Mouse (Mus musculus): ENCODE measurements at regions not wholly inside any gene's neighbourhood (a gene's known extent, or its start where the extent isn't known, plus 50 kb on each side); places are given as distances from the start of the nearest gene placed in this dataset.
"Not testable (repeated sequence)": the region's sequence is repeated elsewhere in the genome, so short reads cannot be mapped to it uniquely, and the experiment has no call there.

DNA sequence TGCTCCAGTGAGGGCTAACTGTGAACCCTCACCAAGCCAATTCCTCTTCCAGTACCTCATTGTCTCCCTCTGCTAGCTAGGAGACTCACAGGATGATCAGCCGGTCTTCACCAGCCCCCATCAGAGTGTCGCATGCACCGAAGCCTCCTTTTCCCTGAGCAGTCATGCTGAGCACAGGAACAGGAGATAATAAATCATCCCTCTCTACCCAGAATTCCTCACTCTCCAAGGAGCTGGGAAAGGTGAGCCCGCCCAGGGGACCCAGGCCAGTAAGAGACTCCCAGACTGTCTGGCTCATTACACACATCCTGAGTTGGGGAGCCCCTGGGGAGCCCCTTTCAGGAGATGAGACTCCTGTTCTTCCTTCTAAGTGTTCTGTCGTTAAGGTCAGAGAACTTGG is 171.7 kb downstream of the Cartpt start:
- DNase-seq = no peak

DNA sequence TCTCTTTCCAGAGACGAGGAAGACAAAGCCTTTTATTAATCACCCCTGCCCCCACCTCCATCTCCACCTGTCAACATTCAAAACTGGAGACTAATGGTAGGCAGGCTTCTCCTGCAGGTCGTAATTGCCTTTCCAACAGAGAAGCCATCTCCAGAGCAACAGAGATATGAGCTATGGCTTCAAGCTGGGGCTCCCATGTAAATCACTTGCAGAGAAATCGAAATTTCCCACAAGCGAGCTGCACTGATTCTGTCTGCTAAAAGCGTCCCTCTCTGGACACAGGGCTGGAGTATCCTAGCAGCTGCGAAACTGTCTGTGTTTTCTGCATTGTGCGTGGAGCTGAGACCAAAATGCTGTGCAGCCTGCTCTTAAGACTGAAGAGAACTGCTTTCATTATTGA is 176.6 kb downstream of the Cartpt start:
- DNase-seq = no peak

- no peak for DNase-seq
Observed at GRCm38 (mm10) chr13:99723237-99723981, 177.5 kb downstream of the Cartpt start.

GRCm38 (mm10) chr13:99720566-99720965 is 180.3 kb downstream of the Cartpt start:
- no peak for DNase-seq

GRCm38 (mm10) chr13:99696559-99696890 is 180.2 kb upstream of the Map1b start:
- DNase-seq = no peak

GRCm38 (mm10) chr13:99695874-99696558 is 179.7 kb upstream of the Map1b start:
- DNase-seq = no peak

- no peak for DNase-seq
Observed at GRCm38 (mm10) chr13:99679934-99680333, 163.6 kb upstream of the Map1b start.

- DNase-seq = peak in 1 of 2 experiments; percentile 15
Observed at GRCm38 (mm10) chr13:99679430-99679829, 163.1 kb upstream of the Map1b start.

GRCm38 (mm10) chr13:99676393-99676792 is 160.1 kb upstream of the Map1b start:
- DNase-seq = peak; percentile 23 to 24

DNA sequence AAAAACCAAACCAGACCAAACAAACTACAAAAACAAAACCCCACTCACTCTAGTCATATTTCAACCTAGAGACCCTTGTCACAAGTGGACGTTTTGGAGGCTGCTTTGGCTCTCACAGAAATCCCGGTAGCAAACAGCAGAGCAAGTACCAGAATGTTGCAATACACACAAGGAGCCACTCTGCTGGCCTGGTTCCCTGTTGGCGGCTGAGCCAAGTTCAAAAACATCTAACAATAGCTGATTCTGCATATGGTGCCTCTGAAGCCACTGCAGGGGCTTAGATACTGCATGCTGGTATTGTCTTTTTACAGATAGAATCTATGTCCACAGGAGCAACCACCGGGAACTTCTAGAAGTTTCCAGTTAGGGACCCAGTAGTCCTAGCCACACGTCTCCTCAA is 159.6 kb upstream of the Map1b start:
- peak; percentile 78 to 85 for DNase-seq

DNA sequence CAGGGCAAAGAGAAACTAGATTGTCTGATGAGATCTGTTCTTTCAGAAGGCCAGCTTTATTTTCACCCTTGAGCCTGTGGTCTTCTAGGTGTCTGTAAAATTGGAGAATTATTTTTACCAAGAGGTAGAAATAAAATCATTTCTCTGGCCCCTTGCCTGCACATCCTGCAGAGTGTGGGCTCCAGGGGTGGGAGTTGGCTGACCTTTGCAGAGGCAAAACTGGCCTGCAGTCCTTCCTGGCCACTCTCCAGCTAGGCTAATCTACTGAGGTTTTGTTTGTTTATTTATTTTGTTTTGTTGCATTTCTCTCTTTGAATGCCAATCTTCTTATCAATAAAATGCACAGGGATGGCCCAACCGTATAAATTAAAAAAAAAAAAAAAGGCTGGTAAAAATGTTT is 156.4 kb upstream of the Map1b start:
- peak; percentile 26 to 66 for DNase-seq

DNA sequence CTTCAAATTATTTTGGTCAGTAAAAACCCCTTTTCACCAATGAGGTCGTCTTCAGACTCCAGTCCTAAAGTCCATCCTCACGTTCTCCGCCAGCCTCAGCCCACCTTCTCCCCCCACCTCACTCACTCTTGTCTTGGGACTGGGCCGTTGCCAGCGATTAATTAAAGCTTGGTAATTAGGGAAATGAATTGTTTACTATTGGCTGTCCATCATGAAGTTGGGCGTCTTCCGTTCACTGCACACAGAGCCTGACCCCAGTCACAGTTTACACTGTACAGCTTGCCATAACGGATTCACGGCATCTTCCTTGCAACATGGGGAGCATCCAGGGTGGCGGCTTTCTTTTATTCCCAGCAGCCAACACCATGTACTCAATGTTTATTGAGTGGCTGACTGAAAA is 155.4 kb upstream of the Map1b start:
- DNase-seq = no peak

GRCm38 (mm10) chr13:99669987-99670534 is 153.7 kb upstream of the Map1b start:
- no peak for DNase-seq

GRCm38 (mm10) chr13:99668613-99669012 is 152.3 kb upstream of the Map1b start:
- DNase-seq = no peak

DNA sequence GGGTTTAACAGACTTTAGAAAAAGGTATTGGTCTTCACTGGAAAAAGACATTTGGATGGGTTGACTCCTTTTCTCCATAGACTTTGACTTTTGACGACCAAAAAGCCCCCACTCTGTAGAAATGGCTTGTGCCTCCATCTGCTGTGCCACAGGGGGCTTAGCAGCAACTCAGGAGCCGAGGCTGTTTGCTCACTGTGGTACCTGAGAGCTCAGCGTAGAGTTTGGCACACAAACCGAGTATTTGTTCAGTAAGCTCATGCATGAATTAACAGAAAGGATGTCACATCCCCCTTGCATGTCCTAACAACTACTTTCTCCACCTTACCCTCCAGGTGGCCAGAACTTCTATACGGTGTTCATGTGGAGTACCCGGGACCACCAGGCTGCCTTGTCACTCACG is 149.7 kb upstream of the Map1b start:
- DNase-seq = peak in 1 of 2 experiments; percentile 34

DNA sequence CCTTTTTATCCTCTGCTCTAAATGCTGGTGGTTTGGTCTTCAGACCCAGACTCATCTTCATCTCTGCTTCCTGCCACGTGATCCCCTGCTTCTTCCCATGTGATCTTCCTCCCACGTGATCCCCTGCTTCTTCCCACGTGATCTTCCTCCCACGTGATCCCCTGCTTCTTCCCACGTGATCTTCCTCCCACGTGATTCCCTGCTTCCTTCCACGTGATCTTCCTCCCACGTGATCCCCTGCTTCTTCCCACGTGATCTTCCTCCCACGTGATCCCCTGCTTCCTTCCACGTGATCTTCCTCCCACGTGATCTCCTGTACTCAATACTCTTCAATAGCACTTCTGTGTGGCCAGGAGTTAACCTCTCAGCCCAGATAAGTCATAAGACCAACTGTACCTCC is 147.1 kb upstream of the Map1b start:
- DNase-seq = not testable (repeated sequence)

- DNase-seq = peak in 1 of 2 experiments; percentile 28
Observed at GRCm38 (mm10) chr13:99647661-99648204, 131.4 kb upstream of the Map1b start.

GRCm38 (mm10) chr13:99644771-99645170 is 128.4 kb upstream of the Map1b start:
- no peak for DNase-seq

GRCm38 (mm10) chr13:99642811-99643210 is 126.5 kb upstream of the Map1b start:
- DNase-seq = no peak

- peak; percentile 48 to 57 for DNase-seq
Observed at GRCm38 (mm10) chr13:99642301-99642700, 126.0 kb upstream of the Map1b start.

- peak; percentile 90 for DNase-seq
Observed at GRCm38 (mm10) chr13:99641386-99642165, 125.2 kb upstream of the Map1b start.

- no peak for DNase-seq
Observed at GRCm38 (mm10) chr13:99632706-99633105, 116.4 kb upstream of the Map1b start.

DNA sequence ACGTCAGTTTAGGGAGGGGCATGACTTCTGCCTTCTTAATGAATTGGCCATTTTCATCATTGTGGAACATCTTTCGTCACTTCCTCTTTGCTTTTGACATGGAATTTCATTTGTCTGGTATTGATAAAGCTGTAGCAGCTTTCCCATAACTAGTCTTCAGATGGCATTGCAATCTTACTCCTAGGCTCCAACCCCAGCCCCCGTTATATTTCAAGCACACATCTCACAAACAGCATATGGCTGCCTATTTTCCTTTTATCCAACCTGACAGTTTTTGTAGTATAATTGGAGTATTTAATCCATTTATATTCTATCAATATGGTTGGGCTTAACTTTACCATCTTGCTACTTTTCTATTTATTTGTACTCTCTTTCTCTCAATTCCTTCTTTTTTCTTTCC is 114.5 kb upstream of the Map1b start:
- no peak for DNase-seq
